ENCODE assay signal across 14 mouse cellular contexts in genomic region chr1:79856756-79857155, GRCm38 (mm10). TPM values are rescaled to one million over a fixed set of nuclear protein-coding genes. Genes with fewer than 3 reads are reported as not detected.
A peak's percentile ranks its signal among the peaks of the same experiment; 100 is the strongest.
DNase-seq lines count a peak whose midpoint lies in the region; ATAC-seq and TF ChIP-seq lines count a peak whose summit lies in the region.
"Had no signal": no experiment of that assay in that cellular context is flagged by ENCODE, and none has a peak within 500 bp of the region (broad histone marks: within the 10 kb centered on the region; RNA-seq: fewer than 3 reads in every experiment).

No protein-coding gene starts in this region.

- no peak for ATAC-seq in forebrain, postnatal 0 days
- ATAC-seq in forebrain, embryonic 11.5 days (replicated peaks; ENCODE audit: low FRiP score), result no peak
- ATAC-seq in lung, embryonic 15.5 days (ENCODE audit: borderline replicate concordance, extremely low read depth, low FRiP score, low TSS enrichment), result no peak
- ATAC-seq in hindbrain, embryonic 16.5 days, result no peak
- no peak for ATAC-seq in neural tube, embryonic 13.5 days (ENCODE audit: low read depth)
- ATAC-seq in monocyte, adult 5-6 weeks (replicated peaks; ENCODE audit: insufficient number of reproducible peaks, low FRiP score, low TSS enrichment, poor library complexity, severe bottlenecking), result no peak
- ATAC-seq: forebrain, embryonic 14.5 days; Patski had no signal

- TF ChIP-seq CTCF in forebrain, postnatal 0 days (IDR thresholded peaks at IDR 0.05; ENCODE audit: low read depth), result no peak

- H3K27me3 ChIP-seq in forebrain, postnatal 0 days (ENCODE audit: insufficient read depth, low read length), result no peaks in the 10 kb centered on the region
- peaks cover 9% of the 10 kb centered on the region for H3K27me3 ChIP-seq in forebrain, embryonic 11.5 days (ENCODE audit: control insufficient read depth, insufficient read depth, low read length)
- H3K27me3 ChIP-seq in lung, embryonic 15.5 days, result no peaks in the 10 kb centered on the region
- H3K27me3 ChIP-seq in hindbrain, embryonic 16.5 days (replicated peaks; ENCODE audit: control insufficient read depth, insufficient read depth, low read length), result no peaks in the 10 kb centered on the region
- no peaks in the 10 kb centered on the region for H3K27me3 ChIP-seq in neural tube, embryonic 13.5 days
- H3K27me3 ChIP-seq: stomach, embryonic 15.5 days had no signal

- H3K9ac ChIP-seq in forebrain, postnatal 0 days, result no peak overlapping the region
- H3K9ac ChIP-seq in forebrain, embryonic 11.5 days (ENCODE audit: low read length), result no peak overlapping the region
- no peak overlapping the region for H3K9ac ChIP-seq in lung, embryonic 15.5 days
- no peak overlapping the region for H3K9ac ChIP-seq in hindbrain, embryonic 16.5 days (ENCODE audit: low read depth, low read length)
- H3K9ac ChIP-seq in neural tube, embryonic 13.5 days, result 0 out of 2 replicates have a peak overlapping the region, but pooled peaks have one; percentile 13
- H3K9ac ChIP-seq: stomach, embryonic 15.5 days had no signal

- peak overlapping the region; percentile 94; the same call in 1 of the 2 replicates for H3K4me2 ChIP-seq in forebrain, postnatal 0 days (ENCODE audit: low read depth)
- no peak overlapping the region for H3K4me2 ChIP-seq in forebrain, embryonic 11.5 days (ENCODE audit: low read depth, low read length, severe bottlenecking)
- peak overlapping the region; percentile 90 for H3K4me2 ChIP-seq in lung, embryonic 15.5 days
- peak overlapping the region; percentile 93 for H3K4me2 ChIP-seq in hindbrain, embryonic 16.5 days (ENCODE audit: low read length)
- H3K4me2 ChIP-seq in neural tube, embryonic 13.5 days, result peak overlapping the region; percentile 94
- H3K4me2 ChIP-seq: stomach, embryonic 15.5 days had no signal

- H3K36me3 ChIP-seq in forebrain, postnatal 0 days (ENCODE audit: insufficient read depth), result no peaks in the 10 kb centered on the region
- H3K36me3 ChIP-seq in forebrain, embryonic 11.5 days (ENCODE audit: control insufficient read depth, insufficient read depth, low read length), result no peaks in the 10 kb centered on the region
- no peaks in the 10 kb centered on the region for H3K36me3 ChIP-seq in lung, embryonic 15.5 days
- H3K36me3 ChIP-seq in hindbrain, embryonic 16.5 days (ENCODE audit: control insufficient read depth, insufficient read depth, low read length), result no peaks in the 10 kb centered on the region
- H3K36me3 ChIP-seq in neural tube, embryonic 13.5 days, result no peaks in the 10 kb centered on the region
- H3K36me3 ChIP-seq: stomach, embryonic 15.5 days had no signal

- peak overlapping the region; percentile 1 for H3K4me3 ChIP-seq in forebrain, postnatal 0 days (ENCODE audit: low read depth, low read length)
- no peak overlapping the region for H3K4me3 ChIP-seq in forebrain, embryonic 11.5 days (ENCODE audit: low read depth, low read length)
- peak overlapping the region; percentile 80 for H3K4me3 ChIP-seq in lung, embryonic 15.5 days
- H3K4me3 ChIP-seq in hindbrain, embryonic 16.5 days (ENCODE audit: low read length), result peak overlapping the region; percentile 81
- peak overlapping the region; percentile 83 for H3K4me3 ChIP-seq in neural tube, embryonic 13.5 days
- H3K4me3 ChIP-seq: stomach, embryonic 15.5 days had no signal

- 31% methylated on average over 4 of the region's 4 CpGs for WGBS in forebrain, postnatal 0 days
- 33% methylated on average over 4 of the region's 4 CpGs for WGBS in forebrain, embryonic 11.5 days
- WGBS in lung, embryonic 15.5 days, result 63% methylated on average over 4 of the region's 4 CpGs
- WGBS in hindbrain, embryonic 16.5 days, result 29% methylated on average over 4 of the region's 4 CpGs
- 38% methylated on average over 4 of the region's 4 CpGs for WGBS in neural tube, embryonic 13.5 days

- H3K4me1 ChIP-seq in forebrain, postnatal 0 days (ENCODE audit: insufficient read depth), result 0 out of 2 replicates have a peak, but pooled peaks cover 4% of the 10 kb centered on the region
- peaks cover 2% of the 10 kb centered on the region; the same call in 1 of the 2 replicates for H3K4me1 ChIP-seq in forebrain, embryonic 11.5 days (replicated peaks; ENCODE audit: control insufficient read depth, insufficient read depth, low read length)
- peaks cover 43% of the 10 kb centered on the region for H3K4me1 ChIP-seq in lung, embryonic 15.5 days
- peaks cover 9% of the 10 kb centered on the region for H3K4me1 ChIP-seq in hindbrain, embryonic 16.5 days (ENCODE audit: control insufficient read depth, insufficient read depth, low read depth, low read length)
- H3K4me1 ChIP-seq in neural tube, embryonic 13.5 days (replicated peaks), result peaks cover 72% of the 10 kb centered on the region

- no peak overlapping the region for H3K27ac ChIP-seq in forebrain, postnatal 0 days (ENCODE audit: low read depth, low read length)
- H3K27ac ChIP-seq in forebrain, embryonic 11.5 days (ENCODE audit: low read depth, low read length), result no peak overlapping the region
- H3K27ac ChIP-seq in lung, embryonic 15.5 days, result no peak overlapping the region
- H3K27ac ChIP-seq in hindbrain, embryonic 16.5 days (ENCODE audit: low read depth, low read length), result no peak overlapping the region
- no peak overlapping the region for H3K27ac ChIP-seq in neural tube, embryonic 13.5 days (replicated peaks)
- H3K27ac ChIP-seq: stomach, embryonic 15.5 days had no signal

- no peaks in the 10 kb centered on the region for H3K9me3 ChIP-seq in forebrain, postnatal 0 days (ENCODE audit: low read length)
- H3K9me3 ChIP-seq in forebrain, embryonic 11.5 days (ENCODE audit: control insufficient read depth, low read length), result no peaks in the 10 kb centered on the region
- H3K9me3 ChIP-seq in lung, embryonic 15.5 days, result no peaks in the 10 kb centered on the region
- H3K9me3 ChIP-seq in hindbrain, embryonic 16.5 days (ENCODE audit: control insufficient read depth, low read length), result no peaks in the 10 kb centered on the region
- H3K9me3 ChIP-seq in neural tube, embryonic 13.5 days, result no peaks in the 10 kb centered on the region
- H3K9me3 ChIP-seq: stomach, embryonic 15.5 days had no signal

- no peak for DNase-seq in forebrain, postnatal 0 days
- DNase-seq in forebrain, embryonic 11.5 days (ENCODE audit: low spot score), result no peak
- no peak for DNase-seq in lung, postnatal 36 days
- no peak for DNase-seq in urinary bladder, adult 2 months (ENCODE audit: low spot score)
- DNase-seq: cerebellum, postnatal 14 days; kidney, adult 2 months; lung, postnatal 4 days had no signal

RNA-seq across cellular contexts. Expression of gene Serpine2, which starts 4.2 kb away (rescaled TPM):
- 133 and 138 TPM in 2 replicates for total RNA-seq in forebrain, postnatal 0 days (2014; rRNA removed)
- polyA plus RNA-seq in forebrain, postnatal 0 days (2015; fragmentation: Nextera tagmentation; extraction: Ambion mirVana), result 172 and 210 TPM in 2 replicates
- 49.1 and 57.8 TPM in 2 replicates for polyA plus RNA-seq in forebrain, embryonic 11.5 days (2014; fragmentation: Nextera tagmentation; extraction: Ambion mirVana)
- 357 TPM in 2 replicates for polyA plus RNA-seq in lung, embryonic 15.5 days (2015; fragmentation: Nextera tagmentation; extraction: Ambion mirVana)
- 378 and 403 TPM in 2 replicates for polyA plus RNA-seq in hindbrain, embryonic 16.5 days (2015; fragmentation: Nextera tagmentation; extraction: Ambion mirVana)
- polyA plus RNA-seq in neural tube, embryonic 13.5 days (2015; fragmentation: Nextera tagmentation; extraction: Ambion mirVana), result 271 and 304 TPM in 2 replicates
- 12.7 and 15.7 TPM in 2 replicates for polyA plus RNA-seq in urinary bladder, adult 2 months (2012; rRNA removed)
- 3.4 to 7.1 TPM in 2 of 3 replicates, not detected in the other for total RNA-seq in monocyte, adult 5-6 weeks (2017)
